Mouse (Mus musculus) ES-E14 (cell line): ENCODE measurements at regions not wholly inside any gene's neighbourhood (a gene's known extent, or its start where the extent isn't known, plus 50 kb on each side); places are given as distances from the start of the nearest gene placed in this dataset.

Experiments used
- DNase-seq: peaks from one replicate; pipeline ENCODE4 v3.0.0-alpha.2; 2013; ENCODE audit warnings: low read depth, low spot score
- H3K27ac ChIP-seq: 2 replicates; pipeline ENCODE4 v1.5.1; 2012; ENCODE audit warnings: low read depth, mild to moderate bottlenecking, low read length, moderate library complexity, mixed read lengths; ENCODE audit not compliant: poor library complexity, insufficient read depth, severe bottlenecking
- H3K36me3 ChIP-seq: 2 replicates; pipeline ENCODE4 v1.6.1; 2012; ENCODE audit warnings: mild to moderate bottlenecking, low read length, moderate library complexity, mixed read lengths; ENCODE audit not compliant: control insufficient read depth, poor library complexity, insufficient read depth, severe bottlenecking
- H3K4me1 ChIP-seq, 2 experiments: fragments of 150-350 bp in 1 of 2; sonication (generic) in 1 of 2; 2 replicates each; pipeline ENCODE4 v1.6.1; 2012; ENCODE audit warnings: low read length in 2 of 2, mild to moderate bottlenecking in 1 of 2, mixed read lengths in 1 of 2; ENCODE audit not compliant: control insufficient read depth in 2 of 2, insufficient read depth in 2 of 2, poor library complexity in 1 of 2
- H3K4me3 ChIP-seq, 2 experiments: fragments of 150-350 bp in 1 of 2; sonication (generic) in 1 of 2; 2 replicates each; pipeline ENCODE4 v1.5.1; 2012; ENCODE audit warnings: low read length in 2 of 2, low read depth in 1 of 2, mild to moderate bottlenecking in 1 of 2, mixed read lengths in 1 of 2; ENCODE audit not compliant: insufficient read depth in 1 of 2, poor library complexity in 1 of 2, severe bottlenecking in 1 of 2
- H3K9ac ChIP-seq: 2 replicates; pipeline ENCODE4 v1.6.1; 2012; ENCODE audit warnings: low read depth, mild to moderate bottlenecking, low read length, mixed read lengths; ENCODE audit not compliant: poor library complexity, insufficient read depth, severe bottlenecking
- H3K9me3 ChIP-seq: fragments of 150-350 bp; sonication (generic); 2 replicates; pipeline ENCODE4 v1.6.1; 2012; ENCODE audit warnings: low read depth, mild to moderate bottlenecking, low read length; ENCODE audit not compliant: control insufficient read depth, insufficient read depth
- CHD2 ChIP-seq: IDR thresholded peaks from 2 replicates; pipeline ENCODE4 v1.6.1; 2014; ENCODE audit warnings: mild to moderate bottlenecking, low read depth, low read length, inconsistent platforms
- HCFC1 ChIP-seq: IDR thresholded peaks from 2 replicates; pipeline ENCODE4 v1.6.1; 2012; ENCODE audit warnings: low read length, inconsistent platforms, borderline replicate concordance; ENCODE audit not compliant: insufficient read depth
- MAFK ChIP-seq: IDR thresholded peaks from 2 replicates; pipeline ENCODE4 v1.6.1; 2014; ENCODE audit warnings: mild to moderate bottlenecking, low read depth, low read length, inconsistent platforms; ENCODE audit not compliant: insufficient read depth
- ZC3H11A ChIP-seq: IDR thresholded peaks from 2 replicates; pipeline ENCODE4 v1.6.1; 2012; ENCODE audit warnings: low read depth, mild to moderate bottlenecking, inconsistent platforms, low read length, borderline replicate concordance
- ZNF384 ChIP-seq: IDR thresholded peaks from 2 replicates; pipeline ENCODE4 v1.6.1; 2012; ENCODE audit warnings: low read depth, low read length, inconsistent platforms
- in situ Hi-C, 2 experiments: fragments of 600-800 bp; cut with MboI; formaldehyde crosslinking; loops; one replicate each; pipeline ENCODE4 v1.15.1; 2025; ENCODE audit warnings: low sequenced_read_pairs in 2 of 2, inconsistent platforms in 1 of 2; ENCODE audit not compliant: unreplicated experiment in 2 of 2

- H3K27ac ChIP-seq = no peak overlapping the region
- TF ChIP-seq ZNF384 = no peak
- TF ChIP-seq HCFC1 = no peak
- TF ChIP-seq MAFK = no peak
- no peak for TF ChIP-seq ZC3H11A
- TF ChIP-seq CHD2 = no peak
These were observed 205.1 kb upstream of the Epha3 start for GRCm38 (mm10) chr16:64068787-64069673.

DNA sequence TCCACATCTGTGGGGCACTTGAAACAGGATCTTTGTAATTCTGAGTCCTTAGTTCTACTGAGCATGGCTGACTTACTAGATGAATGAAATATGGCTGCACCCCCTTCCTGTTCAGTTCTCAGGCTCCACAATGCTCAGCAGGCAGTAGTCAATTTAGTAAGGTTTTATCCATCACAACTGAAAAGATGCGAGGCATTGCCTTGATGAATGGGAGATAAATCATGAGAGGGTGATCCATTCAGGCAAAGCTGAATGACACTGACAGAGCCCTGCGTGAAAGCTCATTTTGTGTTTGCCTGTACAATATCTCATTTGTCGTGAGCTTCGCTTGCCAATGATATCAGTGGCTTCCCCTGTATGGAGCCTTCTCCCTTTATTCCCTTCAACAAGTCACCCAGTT, 198.6 kb upstream of the Epha3 start:
- Histone ChIP-seq H3K27ac (no peak overlapping the region), H3K9me3 (no peaks in the 10 kb centered on the region), H3K4me3 (no peak overlapping the region), H3K4me1 (no peaks in the 10 kb centered on the region), H3K9ac (no peak overlapping the region), H3K36me3 (no peaks in the 10 kb centered on the region)
- in situ Hi-C loops = no loop called here
- no peak for DNase-seq
- TF ChIP-seq CHD2 (no peak), ZNF384 (no peak), MAFK (no peak), ZC3H11A (no peak), HCFC1 (no peak)

More at GRCm38 (mm10) chr16:64068787-64069673, 205.1 kb upstream of the Epha3 start:
- peak; percentile 8 for DNase-seq
- H3K9ac ChIP-seq = no peak overlapping the region
- H3K4me3 ChIP-seq = no peak overlapping the region
- no peaks in the 10 kb centered on the region for H3K4me1 ChIP-seq
- in situ Hi-C loops = no loop called here
- no peaks in the 10 kb centered on the region for H3K9me3 ChIP-seq
- H3K36me3 ChIP-seq = no peaks in the 10 kb centered on the region

GRCm38 (mm10) chr16:64058712-64059111, 194.7 kb upstream of the Epha3 start:
- Histone ChIP-seq H3K4me3 (no peak overlapping the region), H3K9ac (no peak overlapping the region), H3K9me3 (no peaks in the 10 kb centered on the region), H3K36me3 (no peaks in the 10 kb centered on the region), H3K4me1 (no peaks in the 10 kb centered on the region), H3K27ac (no peak overlapping the region)
- TF ChIP-seq ZNF384 (no peak), HCFC1 (no peak), CHD2 (no peak), MAFK (no peak), ZC3H11A (no peak)
- in situ Hi-C loops = no loop called here
- no peak for DNase-seq

DNA sequence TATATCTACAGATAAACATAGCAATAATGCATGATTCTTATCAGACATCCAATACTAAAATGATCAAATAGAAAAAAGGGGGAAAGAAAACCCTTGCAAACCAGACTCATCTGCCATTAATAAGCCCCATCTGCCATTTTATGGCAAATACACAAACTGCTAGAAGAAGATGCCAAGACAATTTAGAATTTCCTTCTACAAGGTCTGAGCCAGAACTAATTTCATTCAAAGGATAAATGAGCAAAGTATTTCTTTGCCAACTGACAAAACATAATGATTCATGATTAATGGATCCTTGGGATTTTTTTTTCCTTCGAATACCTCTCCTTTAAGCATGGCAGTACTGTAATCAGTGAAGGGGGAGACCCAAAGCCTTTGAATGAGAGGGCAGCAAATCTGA, 190.4 kb upstream of the Epha3 start:
- TF ChIP-seq ZNF384 = no peak
- no peak for TF ChIP-seq CHD2
- no peak for TF ChIP-seq ZC3H11A
- no peak for TF ChIP-seq MAFK
- TF ChIP-seq HCFC1 = no peak
- no peaks in the 10 kb centered on the region for H3K4me1 ChIP-seq
- H3K9me3 ChIP-seq = no peaks in the 10 kb centered on the region
- H3K9ac ChIP-seq = no peak overlapping the region
- DNase-seq = no peak
- no peaks in the 10 kb centered on the region for H3K36me3 ChIP-seq
- in situ Hi-C loops = no loop called here
- no peak overlapping the region for H3K4me3 ChIP-seq
- H3K27ac ChIP-seq = no peak overlapping the region
